Mouse (Mus musculus): ENCODE measurements around the gene Fjx1. TPM values are rescaled to one million over a fixed set of nuclear protein-coding genes. Genes with fewer than 3 reads are reported as not detected.

The Fjx1 gene
- 5.3 and 6.6 TPM in 2 replicates for polyA plus RNA-seq (2015; fragmentation: Nextera tagmentation; extraction: Ambion mirVana)

DNA sequence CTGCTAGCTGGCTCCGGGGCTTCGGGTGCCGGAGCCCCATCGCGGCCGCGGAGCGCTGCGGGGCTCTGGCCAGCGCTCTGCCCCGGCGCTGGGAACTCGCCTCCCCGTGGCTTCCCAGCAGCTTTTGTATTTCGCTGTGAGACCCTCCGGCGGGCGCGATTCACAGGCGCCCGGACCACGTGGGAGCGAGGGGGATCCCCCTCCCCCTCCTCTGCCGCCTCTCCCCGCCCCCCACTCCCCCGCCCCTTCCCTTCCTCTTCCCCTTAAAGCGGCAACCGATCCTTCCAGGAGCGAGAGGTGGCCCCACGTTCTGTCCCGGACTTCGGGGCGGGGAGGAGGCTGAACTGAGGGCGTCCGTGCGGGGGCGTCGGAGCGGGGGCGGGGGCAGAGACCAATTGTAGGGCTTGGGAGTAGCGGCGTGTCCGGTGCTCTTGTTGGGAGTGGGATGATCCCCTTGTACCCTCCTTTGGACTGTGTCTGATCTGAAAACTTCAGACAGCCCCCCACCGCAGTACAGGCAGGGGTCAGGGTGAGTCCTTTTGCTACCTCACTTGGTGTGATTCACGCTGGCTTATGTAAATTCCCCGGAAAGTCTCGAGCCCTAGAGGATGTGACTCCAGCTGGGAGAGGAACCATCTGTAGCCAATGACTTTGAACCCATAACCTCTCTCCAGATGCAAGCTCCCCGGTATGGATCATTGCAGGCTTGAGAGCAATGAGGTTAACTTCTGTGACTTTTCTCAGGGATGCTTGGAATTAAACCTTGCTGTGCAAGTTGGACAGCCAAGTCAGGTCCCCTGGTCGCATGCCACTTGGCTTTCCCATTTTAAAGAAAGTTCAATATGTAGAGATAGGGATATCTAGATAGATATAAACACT lies at the start of gene Fjx1:
Fjx1 (minus strand) TSS at position 829 of the 879 bp plus-strand sequence.
- H3K4me2 ChIP-seq, result peak within 1 kb of the TSS; percentile 97
- H3K27me3 ChIP-seq, result peaks cover 4% of the 10 kb centered on the region; the same call in 1 of the 2 replicates
- ATAC-seq (ENCODE audit: borderline replicate concordance, extremely low read depth, low FRiP score, low TSS enrichment), result peak; percentile 57; the same call in 1 of the 2 replicates
- WGBS, result 1% methylated on average over 38 of the region's 49 CpGs
- H3K36me3 ChIP-seq, result no peaks in the 10 kb centered on the region
- H3K9me3 ChIP-seq, result no peaks in the 10 kb centered on the region
- H3K9ac ChIP-seq, result peak within 1 kb of the TSS; percentile 57
- H3K4me3 ChIP-seq, result peak within 1 kb of the TSS; percentile 71
- H3K4me1 ChIP-seq, result peaks cover 21% of the 10 kb centered on the region
- peak within 1 kb of the TSS; percentile 51 for H3K27ac ChIP-seq

GRCm38 (mm10) chr2:102500001-102500689 lies 47.8 kb upstream of the Fjx1 start:
- Histone ChIP-seq H3K9me3 (no peaks in the 10 kb centered on the region), H3K9ac (no peak overlapping the region), H3K27ac (no peak overlapping the region), H3K4me2 (no peak overlapping the region), H3K4me3 (no peak overlapping the region), H3K27me3 (no peaks in the 10 kb centered on the region), H3K4me1 (no peaks in the 10 kb centered on the region), H3K36me3 (no peaks in the 10 kb centered on the region)
- ATAC-seq (ENCODE audit: borderline replicate concordance, extremely low read depth, low FRiP score, low TSS enrichment), result no peak
- 38% methylated on average over 4 of the region's 4 CpGs for WGBS

- 60% methylated on average over 3 of the region's 3 CpGs for WGBS
- ATAC-seq (ENCODE audit: borderline replicate concordance, extremely low read depth, low FRiP score, low TSS enrichment), result no peak
These were observed 28.4 kb upstream of the Fjx1 start for GRCm38 (mm10) chr2:102480738-102481137.

DNA sequence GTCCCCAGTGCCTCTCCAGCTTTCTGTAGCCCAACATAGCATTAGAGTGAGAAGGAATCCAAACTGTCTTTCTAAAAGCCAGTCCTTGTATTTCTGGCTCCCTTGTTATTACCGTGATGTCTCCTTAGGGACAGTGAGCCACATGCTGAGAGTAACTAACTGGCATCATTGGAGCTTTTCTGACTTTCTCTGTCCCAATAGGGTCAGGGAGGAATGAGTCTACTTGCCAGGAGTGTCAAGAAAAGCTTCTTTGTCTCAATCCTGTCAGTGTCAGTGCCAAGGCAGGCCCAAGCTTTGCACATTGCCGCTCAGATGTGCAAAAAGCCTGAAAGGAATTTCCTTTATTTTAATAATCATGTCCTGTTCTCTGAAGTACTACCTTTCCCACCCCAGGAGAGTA lies 23.8 kb upstream of the Fjx1 start:
- H3K9ac ChIP-seq, result no peak overlapping the region
- H3K27ac ChIP-seq, result no peak overlapping the region
- no peaks in the 10 kb centered on the region for H3K4me1 ChIP-seq
- ATAC-seq (ENCODE audit: borderline replicate concordance, extremely low read depth, low FRiP score, low TSS enrichment), result no peak
- 73% methylated on average over 2 of the region's 2 CpGs for WGBS
- no peak overlapping the region for H3K4me2 ChIP-seq
- no peaks in the 10 kb centered on the region for H3K9me3 ChIP-seq
- no peaks in the 10 kb centered on the region for H3K36me3 ChIP-seq
- no peaks in the 10 kb centered on the region for H3K27me3 ChIP-seq
- H3K4me3 ChIP-seq, result no peak overlapping the region

More at GRCm38 (mm10) chr2:102480738-102481137, 28.4 kb upstream of the Fjx1 start:
- Histone ChIP-seq H3K27me3 (no peaks in the 10 kb centered on the region), H3K4me3 (no peak overlapping the region), H3K9me3 (no peaks in the 10 kb centered on the region), H3K4me2 (no peak overlapping the region), H3K9ac (no peak overlapping the region), H3K36me3 (no peaks in the 10 kb centered on the region), H3K4me1 (no peaks in the 10 kb centered on the region), H3K27ac (no peak overlapping the region)

DNA sequence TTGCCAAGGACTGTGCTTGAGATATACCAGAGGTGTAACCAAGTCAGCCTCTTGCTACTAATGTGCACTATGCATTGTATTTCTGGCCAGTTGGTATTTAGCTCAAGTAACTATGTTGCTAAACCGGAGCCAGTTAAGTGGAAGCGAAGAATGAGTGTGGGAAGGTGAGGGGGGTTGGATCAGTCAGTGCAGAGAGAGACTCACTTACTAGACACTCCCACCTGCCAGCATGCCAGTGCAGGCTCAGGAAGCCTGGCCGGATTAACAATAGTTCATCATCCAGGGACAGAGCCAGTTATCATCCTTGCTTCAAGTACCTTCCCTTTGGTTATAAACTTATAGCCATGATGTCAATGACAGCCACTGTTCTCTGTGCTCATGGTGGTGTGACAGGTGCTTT lies 16.3 kb upstream of the Fjx1 start:
- Histone ChIP-seq H3K27me3 (no peaks in the 10 kb centered on the region), H3K9me3 (no peaks in the 10 kb centered on the region), H3K36me3 (no peaks in the 10 kb centered on the region), H3K9ac (no peak overlapping the region), H3K4me1 (peaks cover 8% of the 10 kb centered on the region), H3K4me2 (no peak overlapping the region), H3K4me3 (no peak overlapping the region), H3K27ac (no peak overlapping the region)
- no peak for ATAC-seq (ENCODE audit: borderline replicate concordance, extremely low read depth, low FRiP score, low TSS enrichment)
- 59% methylated on average over 3 of the region's 3 CpGs for WGBS

DNA sequence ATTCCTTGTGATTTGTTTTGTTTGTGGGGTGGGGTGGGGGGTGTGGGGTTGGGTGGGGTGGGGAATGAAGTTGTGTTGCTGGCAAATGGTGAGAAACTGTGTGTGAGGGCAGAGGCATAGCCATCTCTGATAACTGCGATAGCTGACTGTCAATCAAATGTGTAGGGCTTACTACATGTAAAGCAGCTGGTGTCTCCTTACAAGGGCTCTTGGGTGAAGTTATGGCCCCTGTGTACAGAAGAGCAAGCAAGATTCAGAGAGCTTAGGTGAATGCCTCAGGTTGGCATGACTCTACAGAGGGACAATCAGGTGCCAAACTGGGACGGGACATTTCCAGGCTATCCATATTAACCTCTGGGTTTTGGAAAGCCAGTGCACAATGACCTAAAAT lies 12.0 kb upstream of the Fjx1 start:
- WGBS, result 74% methylated on average over 2 of the region's 2 CpGs
- Histone ChIP-seq H3K36me3 (no peaks in the 10 kb centered on the region), H3K9me3 (no peaks in the 10 kb centered on the region), H3K4me3 (no peak overlapping the region), H3K27me3 (no peaks in the 10 kb centered on the region), H3K27ac (peak overlapping the region; percentile 66; the same call in 1 of the 2 replicates), H3K4me1 (peaks cover 10% of the 10 kb centered on the region), H3K4me2 (no peak overlapping the region), H3K9ac (no peak overlapping the region)
- ATAC-seq (ENCODE audit: borderline replicate concordance, extremely low read depth, low FRiP score, low TSS enrichment), result peak; percentile 14; the same call in 1 of the 2 replicates

DNA sequence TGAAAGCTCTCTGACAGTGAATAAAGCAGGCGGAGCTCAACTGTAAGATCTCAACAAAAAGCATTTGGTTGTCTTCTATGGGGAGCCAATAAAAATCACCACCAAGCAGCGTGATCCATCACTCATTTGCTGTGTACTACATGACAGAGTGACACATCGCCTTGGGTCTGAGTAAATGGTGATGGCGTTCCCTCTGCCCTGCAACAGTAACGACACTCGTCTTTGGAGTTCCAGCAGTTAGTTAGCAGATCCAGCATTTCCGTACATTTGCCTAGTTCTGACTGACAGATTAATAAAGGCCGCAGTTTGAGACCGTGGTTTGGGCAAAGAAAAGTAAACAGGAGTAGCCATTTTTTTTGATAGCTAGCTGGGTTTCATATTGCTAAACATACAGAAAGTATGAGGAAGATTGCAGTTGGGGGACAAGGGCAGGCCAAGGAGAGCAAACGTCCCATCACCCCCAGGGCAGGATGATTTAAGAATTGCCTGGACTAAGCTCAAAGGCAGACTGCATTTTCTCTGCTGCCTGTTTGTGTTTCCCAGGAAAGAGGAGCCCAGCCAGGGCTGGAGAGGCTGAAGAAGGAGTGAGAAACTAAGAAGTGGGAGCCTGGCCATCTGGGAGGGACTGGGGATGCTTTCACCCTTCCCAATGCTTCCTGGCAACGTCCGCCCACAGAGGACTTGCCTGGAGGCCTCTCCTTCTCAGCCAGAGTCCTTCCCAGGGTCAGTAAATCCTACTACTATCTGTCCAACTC lies 11.5 kb upstream of the Fjx1 start:
- no peak overlapping the region for H3K4me3 ChIP-seq
- no peaks in the 10 kb centered on the region for H3K36me3 ChIP-seq
- WGBS, result 33% methylated on average over 12 of the region's 12 CpGs
- no peaks in the 10 kb centered on the region for H3K27me3 ChIP-seq
- H3K4me1 ChIP-seq, result peaks cover 10% of the 10 kb centered on the region
- H3K27ac ChIP-seq, result peak overlapping the region; percentile 66
- no peak overlapping the region for H3K4me2 ChIP-seq
- no peak overlapping the region for H3K9ac ChIP-seq
- ATAC-seq (ENCODE audit: borderline replicate concordance, extremely low read depth, low FRiP score, low TSS enrichment), result peak; percentile 67; the same call in 1 of the 2 replicates
- H3K9me3 ChIP-seq, result no peaks in the 10 kb centered on the region

GRCm38 (mm10) chr2:102461491-102461890 lies 9.2 kb upstream of the Fjx1 start:
- H3K9me3 ChIP-seq, result no peaks in the 10 kb centered on the region
- H3K27me3 ChIP-seq, result peaks cover 5% of the 10 kb centered on the region
- no peak for ATAC-seq (ENCODE audit: borderline replicate concordance, extremely low read depth, low FRiP score, low TSS enrichment)
- no peak overlapping the region for H3K9ac ChIP-seq
- WGBS, result 96% methylated on average over 1 of the region's 1 CpGs
- H3K27ac ChIP-seq, result no peak overlapping the region
- H3K4me1 ChIP-seq, result peaks cover 10% of the 10 kb centered on the region
- H3K4me2 ChIP-seq, result no peak overlapping the region
- H3K4me3 ChIP-seq, result no peak overlapping the region
- H3K36me3 ChIP-seq, result no peaks in the 10 kb centered on the region

DNA sequence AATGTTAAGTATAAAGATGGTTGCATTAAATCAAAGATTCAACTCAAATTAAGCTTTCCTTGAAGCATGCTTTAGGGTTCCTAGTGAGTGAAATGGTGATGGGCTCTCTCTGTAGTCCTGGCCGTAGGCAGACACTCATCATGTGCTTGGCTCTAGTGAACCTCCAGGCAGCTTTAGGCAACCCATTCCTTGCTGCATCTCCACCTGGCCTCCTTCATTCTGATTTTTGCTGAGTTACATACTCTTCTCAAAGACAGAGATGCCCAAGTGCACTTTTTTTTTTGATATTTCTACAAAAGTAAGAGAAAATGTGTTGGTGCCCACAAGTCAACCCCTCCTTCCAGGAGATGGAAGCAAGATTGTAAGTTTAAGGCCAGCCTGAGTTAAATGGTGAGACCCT lies 2.8 kb upstream of the Fjx1 start:
- Histone ChIP-seq H3K4me1 (peaks cover 15% of the 10 kb centered on the region), H3K9me3 (no peaks in the 10 kb centered on the region), H3K27me3 (peaks cover 9% of the 10 kb centered on the region), H3K4me2 (no peak overlapping the region), H3K36me3 (no peaks in the 10 kb centered on the region), H3K27ac (no peak overlapping the region), H3K4me3 (no peak overlapping the region), H3K9ac (no peak overlapping the region)
- WGBS, result 67% methylated on average over 1 of the region's 1 CpGs
- no peak for ATAC-seq (ENCODE audit: borderline replicate concordance, extremely low read depth, low FRiP score, low TSS enrichment)

DNA sequence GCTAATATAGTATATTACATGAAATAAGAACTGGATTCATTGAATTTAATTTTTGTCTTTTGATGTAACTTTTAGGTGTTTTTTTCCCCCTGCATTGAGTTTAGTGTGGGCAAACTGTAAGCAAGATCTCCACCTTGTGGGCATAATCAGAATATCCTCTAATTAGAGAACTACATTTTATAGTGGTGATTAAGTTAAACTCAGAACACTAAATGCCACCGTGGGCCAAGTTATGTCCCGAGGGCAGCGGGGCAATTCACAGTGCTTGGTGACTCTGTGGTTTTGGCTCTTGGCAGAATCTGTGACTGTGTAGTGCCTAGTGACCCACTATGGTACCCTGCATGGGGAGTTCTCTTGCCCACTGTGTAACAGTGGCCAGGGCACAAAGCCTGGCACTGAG lies 1.1 kb upstream of the Fjx1 start:
- Histone ChIP-seq H3K27me3 (peaks cover 7% of the 10 kb centered on the region), H3K9me3 (no peaks in the 10 kb centered on the region), H3K36me3 (no peaks in the 10 kb centered on the region), H3K4me2 (no peak overlapping the region), H3K9ac (no peak overlapping the region), H3K4me1 (peaks cover 21% of the 10 kb centered on the region), H3K4me3 (no peak overlapping the region), H3K27ac (no peak overlapping the region)
- WGBS, result 29% methylated on average over 3 of the region's 3 CpGs
- no peak for ATAC-seq (ENCODE audit: borderline replicate concordance, extremely low read depth, low FRiP score, low TSS enrichment)

DNA sequence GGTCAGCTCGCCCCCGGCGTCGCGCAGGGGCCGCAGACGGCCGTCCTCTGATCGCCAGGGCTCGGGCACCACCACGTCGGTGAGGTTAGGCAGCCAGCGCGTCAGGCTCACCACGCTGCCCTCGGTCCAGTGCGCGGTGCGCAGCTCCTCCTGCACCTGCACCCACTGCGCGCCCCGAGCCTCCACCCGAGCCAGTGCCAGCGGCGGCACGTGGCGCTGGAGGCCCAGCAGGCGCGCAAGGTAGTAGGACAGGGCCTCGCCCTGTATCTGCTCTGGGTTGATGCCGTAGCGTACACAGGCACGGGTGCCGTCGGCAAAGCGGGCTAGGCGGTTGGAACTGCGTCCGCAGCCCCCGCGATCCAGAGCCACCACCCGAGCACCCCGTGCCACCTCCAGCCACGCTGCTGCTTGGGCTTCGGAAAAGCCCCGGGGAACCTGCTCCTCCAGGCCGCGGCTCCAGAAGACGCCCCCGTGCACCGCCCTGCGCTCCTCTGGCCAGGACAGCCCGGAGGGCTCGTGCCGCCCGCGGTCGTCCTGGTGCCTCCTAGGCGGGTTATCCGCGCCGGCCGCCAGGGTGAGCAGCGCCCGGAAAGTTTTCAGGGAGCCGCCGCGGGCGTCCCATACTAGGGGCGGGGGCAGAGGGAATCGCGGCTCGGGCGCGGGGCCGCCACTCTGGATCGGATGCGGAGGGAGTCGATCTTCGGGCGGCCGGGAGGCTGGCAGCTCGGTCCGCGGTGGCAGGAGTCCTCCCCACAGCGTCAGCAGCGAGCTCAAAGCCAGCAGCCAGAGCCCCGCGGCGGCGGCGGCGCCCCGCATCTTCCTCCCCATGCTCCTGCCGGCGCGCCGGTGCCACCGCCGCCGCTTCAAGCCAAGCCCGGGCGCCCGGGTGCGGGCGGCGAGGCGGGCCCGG lies 1.3 kb downstream of the Fjx1 start:
- Histone ChIP-seq H3K27ac (peak overlapping the region; percentile 51), H3K4me3 (peak overlapping the region; percentile 71), H3K36me3 (no peaks in the 10 kb centered on the region), H3K9ac (peak overlapping the region; percentile 57), H3K4me1 (peaks cover 21% of the 10 kb centered on the region), H3K27me3 (peaks cover 4% of the 10 kb centered on the region; the same call in 1 of the 2 replicates), H3K9me3 (no peaks in the 10 kb centered on the region), H3K4me2 (peak overlapping the region; percentile 97)
- peak; percentile 37 for ATAC-seq (ENCODE audit: borderline replicate concordance, extremely low read depth, low FRiP score, low TSS enrichment)
- WGBS, result under 1% methylated on average over 106 of the region's 109 CpGs
